Mouse (Mus musculus) liver, embryonic 14.5 days (tissue): ENCODE results near the gene Lmx1b. TPM values are rescaled to one million over a fixed set of nuclear protein-coding genes. Genes with fewer than 3 reads are reported as not detected.

Source experiments
- ATAC-seq: fragments of 200-750 bp; cut with Nextera tagmentation; 2 replicates; pipeline ENCODE4 v1.8.0; 2017; ENCODE audit warnings: moderate number of reproducible peaks, mild to moderate bottlenecking, moderate library complexity; ENCODE audit not compliant: insufficient read depth
- DNase-seq, 3 experiments: peaks; one replicate each; pipeline ENCODE4 v3.0.0-alpha.2; 2012 to 2013; ENCODE audit warnings: low read depth in 3 of 3, low spot score in 3 of 3
- H3K27ac ChIP-seq: fragments of 300-500 bp; sonication (generic); 2 replicates; pipeline ENCODE4 v1.5.1; 2014; ENCODE audit warnings: moderate library complexity, mild to moderate bottlenecking, control low read depth, inconsistent platforms
- H3K27me3 ChIP-seq: fragments of 300-500 bp; sonication (generic); 2 replicates; pipeline ENCODE4 v1.6.1; 2014; ENCODE audit warnings: mild to moderate bottlenecking, low read length, moderate library complexity; ENCODE audit not compliant: control insufficient read depth, insufficient read depth
- H3K36me3 ChIP-seq: fragments of 300-500 bp; sonication (generic); replicated peaks from 2 replicates; pipeline ENCODE4 v1.6.1; 2014; ENCODE audit warnings: low read depth; ENCODE audit not compliant: control insufficient read depth, insufficient read depth
- H3K4me1 ChIP-seq, 2 experiments: fragments of 200-500 bp in 1 of 2; fragments of 300-500 bp in 1 of 2; sonication (generic) in 1 of 2; replicated peaks; 2 replicates each; pipeline ENCODE4 v1.6.1; 2012 to 2014; ENCODE audit warnings: antibody characterized with exemption in 1 of 2, inconsistent platforms in 1 of 2, low read length in 1 of 2; ENCODE audit not compliant: control insufficient read depth in 2 of 2, insufficient read depth in 2 of 2
- H3K4me2 ChIP-seq: fragments of 300-500 bp; sonication (generic); 2 replicates; pipeline ENCODE4 v1.6.1; 2014; ENCODE audit warnings: low read depth, mild to moderate bottlenecking, control low read depth, moderate library complexity
- H3K4me3 ChIP-seq, 2 experiments: fragments of 200-500 bp in 1 of 2; fragments of 300-500 bp in 1 of 2; sonication (generic) in 1 of 2; 2 replicates each; pipeline ENCODE4 v1.5.1; 2012 to 2014; ENCODE audit warnings: low read depth in 2 of 2, low read length in 2 of 2, mild to moderate bottlenecking in 2 of 2, control low read depth in 1 of 2, inconsistent platforms in 1 of 2, moderate library complexity in 1 of 2; ENCODE audit not compliant: insufficient read depth in 1 of 2
- H3K9ac ChIP-seq: fragments of 300-500 bp; sonication (generic); replicated peaks from 2 replicates; pipeline ENCODE4 v1.6.1; 2014; ENCODE audit warnings: mild to moderate bottlenecking, control low read depth, moderate library complexity
- H3K9me3 ChIP-seq: fragments of 300-500 bp; sonication (generic); 2 replicates; pipeline ENCODE4 v1.6.1; 2016; ENCODE audit warnings: low read length, mixed read lengths; ENCODE audit not compliant: control insufficient read depth
- CTCF ChIP-seq: IDR thresholded peaks from 2 replicates; pipeline ENCODE4 v1.5.1; 2016; ENCODE audit warnings: antibody characterized with exemption, low read depth, control low read depth
- EP300 ChIP-seq: IDR thresholded peaks from 2 replicates; pipeline ENCODE4 v1.6.1; 2016; ENCODE audit warnings: antibody characterized with exemption, low read depth
- WGBS: fragments of 180-500 bp; shearing (Covaris S2); extraction: QIAGEN DNeasy Blood & Tissue Kit; methylation state at CpG from one replicate; pipeline ENCODE4 v1.1.7; 2014; ENCODE audit not compliant: insufficient replicate concordance; 5-methylcytosine and 5-hydroxymethylcytosine counted together
- polyA plus RNA-seq, 2 experiments: library from polyadenylated mRNA; depleted of rRNA in 1 of 2; stranded (reverse) in 1 of 2; unstranded in 1 of 2; fragments of >200 nt; fragmentation: Nextera tagmentation in 1 of 2; extraction: Ambion mirVana in 1 of 2; gene quantifications; 2 replicates each; pipeline versions ENCODE4 v1.2.1 to v1.2.3; 2012 to 2014

The Lmx1b gene
- polyA plus RNA-seq, 2 experiments, result 0.06 TPM; not detected in 1

DNA sequence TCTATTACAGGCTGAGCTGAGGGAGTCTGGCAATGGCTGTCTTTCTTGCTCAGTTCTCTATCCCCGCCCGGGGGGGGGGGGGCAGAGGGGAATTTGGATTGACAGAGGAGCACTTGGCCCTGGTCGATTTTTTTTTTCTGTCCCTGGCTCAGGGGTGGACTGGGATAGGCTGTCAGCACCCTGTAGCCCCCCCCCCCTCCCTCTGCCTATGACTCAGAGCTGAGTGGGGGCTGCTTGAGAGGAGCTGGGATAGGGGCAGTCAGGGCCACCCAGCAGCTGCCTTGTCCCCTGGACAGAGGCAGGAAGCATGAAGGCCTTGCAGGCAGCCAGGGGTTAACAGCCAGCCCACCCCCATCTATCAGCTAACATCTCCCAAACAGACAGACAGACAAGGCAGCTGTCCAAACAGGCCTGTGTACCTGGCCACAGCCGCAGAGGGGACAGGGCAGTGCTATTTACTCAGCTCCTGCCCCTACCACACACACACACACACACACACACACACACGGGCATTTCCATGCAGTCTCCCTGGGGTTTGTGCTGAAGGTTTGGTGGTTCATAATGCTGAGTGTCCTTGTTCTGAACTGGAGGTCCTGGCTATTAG is 57.8 kb downstream of the Lmx1b start:
- no peaks in the 10 kb centered on the region for H3K36me3 ChIP-seq
- no peak for TF ChIP-seq EP300
- no peak for TF ChIP-seq CTCF
- peaks cover 33% of the 10 kb centered on the region for H3K27me3 ChIP-seq
- WGBS, result 15% methylated on average over 5 of the region's 5 CpGs
- no peaks in the 10 kb centered on the region; a peak in 1 of 4 replicates for H3K4me1 ChIP-seq
- H3K27ac ChIP-seq, result no peak overlapping the region
- no peak overlapping the region for H3K4me3 ChIP-seq
- peak; percentile 3 to 22 (median 15) for DNase-seq
- no peaks in the 10 kb centered on the region for H3K9me3 ChIP-seq
- ATAC-seq, result peak; percentile 67
- no peak overlapping the region for H3K4me2 ChIP-seq
- H3K9ac ChIP-seq, result no peak overlapping the region

DNA sequence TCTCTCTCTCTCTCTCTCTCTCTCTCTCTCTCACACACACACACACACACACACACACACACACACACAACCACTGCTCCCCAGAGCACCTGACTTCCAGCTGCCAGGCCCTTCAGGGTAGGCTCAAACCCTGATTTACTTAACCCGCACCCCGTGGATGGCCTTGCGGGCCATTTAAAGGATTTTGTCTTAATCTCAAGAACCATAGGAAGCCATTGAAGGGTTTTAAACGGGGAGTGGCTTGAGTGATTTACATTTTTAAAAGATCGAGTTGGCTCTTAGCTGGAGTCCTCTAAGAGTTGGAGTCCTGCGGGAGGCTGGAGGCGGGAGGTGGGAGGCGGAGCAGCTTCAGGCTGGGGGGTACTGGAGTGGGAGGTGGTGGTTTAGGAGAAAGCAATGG is 58.4 kb downstream of the Lmx1b start:
- H3K4me2 ChIP-seq, result no peak overlapping the region
- H3K4me1 ChIP-seq, result no peaks in the 10 kb centered on the region; a peak in 1 of 4 replicates
- H3K36me3 ChIP-seq, result no peaks in the 10 kb centered on the region
- H3K9ac ChIP-seq, result no peak overlapping the region
- WGBS, result 6% methylated on average over 8 of the region's 8 CpGs
- DNase-seq, result no peak
- TF ChIP-seq EP300 (no peak), CTCF (no peak)
- H3K4me3 ChIP-seq, result no peak overlapping the region
- ATAC-seq, result no peak
- H3K9me3 ChIP-seq, result no peaks in the 10 kb centered on the region
- no peak overlapping the region for H3K27ac ChIP-seq
- peaks cover 33% of the 10 kb centered on the region for H3K27me3 ChIP-seq

- no peak for ATAC-seq
- Histone ChIP-seq H3K4me1 (no peaks in the 10 kb centered on the region; a peak in 1 of 4 replicates), H3K27me3 (peaks cover 33% of the 10 kb centered on the region), H3K4me2 (no peak overlapping the region), H3K9ac (no peak overlapping the region), H3K4me3 (no peak overlapping the region), H3K27ac (no peak overlapping the region), H3K36me3 (no peaks in the 10 kb centered on the region), H3K9me3 (no peaks in the 10 kb centered on the region)
- 0% methylated on average over 6 of the region's 6 CpGs for WGBS
- TF ChIP-seq CTCF (no peak), EP300 (no peak)
- DNase-seq, result no peak
These were observed 58.9 kb downstream of the Lmx1b start for GRCm38 (mm10) chr2:33581449-33581777.

- Histone ChIP-seq H3K27me3 (peaks cover 33% of the 10 kb centered on the region), H3K4me1 (no peaks in the 10 kb centered on the region; a peak in 1 of 4 replicates), H3K9me3 (no peaks in the 10 kb centered on the region), H3K9ac (no peak overlapping the region), H3K27ac (no peak overlapping the region), H3K4me3 (peak overlapping the region; percentile 4 to 34; a peak in 2 of 4 replicates), H3K4me2 (peak overlapping the region; percentile 34), H3K36me3 (no peaks in the 10 kb centered on the region)
- DNase-seq (no peak), ATAC-seq (no peak)
- WGBS, result 1% methylated on average over 34 of the region's 34 CpGs
- TF ChIP-seq CTCF, result no peak
- no peak for TF ChIP-seq EP300
These were observed 59.4 kb downstream of the Lmx1b start for GRCm38 (mm10) chr2:33580697-33581448.

DNA sequence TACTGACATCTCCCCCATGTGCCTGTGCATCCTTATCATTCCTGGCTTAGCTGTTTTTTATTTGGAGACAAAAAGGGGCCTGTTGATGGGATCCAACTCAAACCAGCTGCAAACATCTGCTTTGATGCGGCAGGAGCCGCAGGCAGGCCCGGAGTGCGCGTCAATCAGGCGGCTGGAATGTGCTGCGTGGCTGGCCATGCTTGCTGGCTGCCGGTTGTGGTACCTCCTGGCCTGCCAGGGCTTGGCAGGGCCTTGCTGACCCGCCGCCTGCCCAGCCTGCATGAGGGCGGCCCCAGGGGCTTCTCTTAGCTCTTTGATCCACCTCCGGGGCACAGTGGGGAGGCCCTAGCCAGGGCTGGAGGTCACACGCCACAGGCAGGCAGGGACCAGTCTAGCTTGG is 64.9 kb downstream of the Lmx1b start:
- DNase-seq, result no peak
- no peaks in the 10 kb centered on the region for H3K4me1 ChIP-seq
- H3K27ac ChIP-seq, result no peak overlapping the region
- no peaks in the 10 kb centered on the region for H3K9me3 ChIP-seq
- H3K4me2 ChIP-seq, result no peak overlapping the region
- no peak for ATAC-seq
- H3K27me3 ChIP-seq, result peaks cover 11% of the 10 kb centered on the region
- H3K36me3 ChIP-seq, result no peaks in the 10 kb centered on the region
- no peak overlapping the region for H3K4me3 ChIP-seq
- no peak for TF ChIP-seq CTCF
- TF ChIP-seq EP300, result no peak
- 22% methylated on average over 13 of the region's 13 CpGs for WGBS
- no peak overlapping the region for H3K9ac ChIP-seq
